Mouse (Mus musculus) neural tube, embryonic 12.5 days (tissue): ENCODE data around the gene Ttpal. TPM values are rescaled to one million over a fixed set of nuclear protein-coding genes. Genes with fewer than 3 reads are reported as not detected.
"Not testable (repeated sequence)": the region's sequence is repeated elsewhere in the genome, so short reads cannot be mapped to it uniquely, and the experiment has no call there.

Experiments used
- ATAC-seq: fragments of 200-750 bp; cut with Nextera tagmentation; 2 replicates; pipeline ENCODE4 v1.8.0; 2017; ENCODE audit warnings: low read depth, mild to moderate bottlenecking, moderate TSS enrichment, moderate library complexity; ENCODE audit not compliant: low FRiP score
- H3K27ac ChIP-seq: fragments of 300-500 bp; sonication (generic); 2 replicates; pipeline ENCODE4 v1.5.1; 2016
- H3K27me3 ChIP-seq: fragments of 300-500 bp; sonication (generic); replicated peaks from 2 replicates; pipeline ENCODE4 v1.6.1; 2016; ENCODE audit warnings: mild to moderate bottlenecking
- H3K36me3 ChIP-seq: fragments of 300-500 bp; sonication (generic); 2 replicates; pipeline ENCODE4 v1.6.1; 2016; ENCODE audit warnings: mild to moderate bottlenecking
- H3K4me1 ChIP-seq: fragments of 300-500 bp; sonication (generic); 2 replicates; pipeline ENCODE4 v1.6.1; 2016
- H3K4me2 ChIP-seq: fragments of 300-500 bp; sonication (generic); replicated peaks from 2 replicates; pipeline ENCODE4 v1.6.1; 2016; ENCODE audit warnings: mild to moderate bottlenecking
- H3K4me3 ChIP-seq: fragments of 300-500 bp; sonication (generic); 2 replicates; pipeline ENCODE4 v1.5.1; 2016
- H3K9ac ChIP-seq: fragments of 300-500 bp; sonication (generic); 2 replicates; pipeline ENCODE4 v1.6.1; 2016; ENCODE audit warnings: mild to moderate bottlenecking
- H3K9me3 ChIP-seq: fragments of 300-500 bp; sonication (generic); 2 replicates; pipeline ENCODE4 v1.6.1; 2016; ENCODE audit warnings: mild to moderate bottlenecking
- WGBS: fragments of 180-500 bp; shearing (Covaris S2); methylation state at CpG from one replicate; pipeline ENCODE4 v1.1.7; 2016; 5-methylcytosine and 5-hydroxymethylcytosine counted together
- polyA plus RNA-seq: library from polyadenylated mRNA; unstranded; fragments of >200 nt; fragmentation: Nextera tagmentation; extraction: Ambion mirVana; gene quantifications from 2 replicates; pipeline ENCODE4 v1.2.1, GENCODE M21; 2016

The Ttpal gene
- polyA plus RNA-seq, 1 experiment from 2014 or later, result 52.5 TPM

DNA sequence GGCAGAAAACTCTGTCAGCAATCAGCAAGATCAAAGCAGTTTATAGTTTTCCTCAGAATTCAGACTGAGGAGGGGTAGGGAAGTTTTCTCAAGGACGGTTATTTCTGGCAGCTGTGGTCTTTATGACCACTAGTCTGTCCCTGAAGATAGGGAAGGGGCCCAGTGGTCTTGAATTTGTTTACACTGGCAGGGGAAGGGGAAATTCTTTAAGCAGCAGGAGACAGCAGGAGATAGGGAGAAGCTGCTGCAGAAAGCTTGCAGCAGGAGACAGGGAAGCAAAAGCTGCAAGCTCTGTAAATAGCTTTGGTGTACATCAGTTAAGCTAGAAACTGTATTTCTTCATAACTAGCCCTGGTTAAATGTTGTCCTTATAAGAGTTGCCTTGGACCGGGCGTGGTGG lies 39.6 kb downstream of the Ttpal start:
- 81% methylated on average over 3 of the region's 3 CpGs for WGBS
- Histone ChIP-seq H3K4me2 (no peak overlapping the region), H3K4me3 (no peak overlapping the region), H3K36me3 (0 out of 2 replicates have a peak, but pooled peaks cover 4% of the 10 kb centered on the region), H3K4me1 (peaks cover 21% of the 10 kb centered on the region), H3K9ac (no peak overlapping the region), H3K9me3 (no peaks in the 10 kb centered on the region), H3K27ac (no peak overlapping the region), H3K27me3 (no peaks in the 10 kb centered on the region)
- ATAC-seq, result no peak

DNA sequence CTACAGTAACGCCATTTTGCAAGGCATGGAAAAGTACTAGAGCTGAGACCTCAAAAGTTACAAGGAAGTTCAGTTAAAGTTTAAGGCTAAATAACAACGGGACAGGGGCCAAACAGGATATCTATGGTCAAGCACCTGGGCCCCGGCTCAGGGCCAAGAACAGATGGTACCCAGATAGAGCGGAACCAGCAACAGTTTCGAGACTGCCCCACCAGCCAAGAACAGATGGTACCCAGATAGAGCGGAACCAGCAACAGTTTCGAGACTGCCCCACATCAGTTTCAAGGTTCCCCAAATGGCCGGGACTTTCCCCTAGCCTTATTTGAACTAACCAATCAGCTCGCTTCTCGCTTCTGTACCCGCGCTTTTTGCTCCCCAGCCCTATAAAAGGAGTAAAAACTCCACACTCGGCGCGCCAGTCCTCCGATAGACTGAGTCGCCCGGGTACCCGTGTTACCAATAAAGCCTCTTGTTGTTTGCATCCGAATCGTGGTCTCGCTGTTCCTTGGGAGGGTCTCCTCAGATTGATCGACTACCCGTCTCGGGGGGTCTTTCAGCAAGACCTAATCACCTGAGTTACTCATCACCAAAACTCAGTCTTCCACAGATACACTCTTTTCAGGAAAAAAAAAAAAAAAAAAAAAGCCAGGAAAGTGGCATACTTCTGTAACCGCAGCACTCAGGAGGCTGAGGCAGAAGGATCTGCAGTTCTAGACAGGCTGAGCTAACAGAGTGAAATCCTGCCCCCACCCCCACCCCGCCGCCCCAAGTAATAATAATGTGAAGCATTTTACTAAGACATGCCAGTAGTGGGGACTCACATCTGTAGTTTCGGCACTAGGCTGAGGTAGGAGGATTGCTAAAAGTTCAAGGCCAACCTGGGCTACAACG lies 40.8 kb downstream of the Ttpal start:
- Histone ChIP-seq H3K4me1 (peaks cover 18% of the 10 kb centered on the region), H3K9ac (no peak overlapping the region), H3K27ac (no peak overlapping the region), H3K9me3 (no peaks in the 10 kb centered on the region), H3K36me3 (0 out of 2 replicates have a peak, but pooled peaks cover 3% of the 10 kb centered on the region), H3K4me3 (peak overlapping the region; percentile 84; the same call in 1 of the 2 replicates), H3K27me3 (no peaks in the 10 kb centered on the region), H3K4me2 (peak overlapping the region; percentile 59)
- 90% methylated on average over 30 of the region's 30 CpGs for WGBS
- ATAC-seq, result no peak

DNA sequence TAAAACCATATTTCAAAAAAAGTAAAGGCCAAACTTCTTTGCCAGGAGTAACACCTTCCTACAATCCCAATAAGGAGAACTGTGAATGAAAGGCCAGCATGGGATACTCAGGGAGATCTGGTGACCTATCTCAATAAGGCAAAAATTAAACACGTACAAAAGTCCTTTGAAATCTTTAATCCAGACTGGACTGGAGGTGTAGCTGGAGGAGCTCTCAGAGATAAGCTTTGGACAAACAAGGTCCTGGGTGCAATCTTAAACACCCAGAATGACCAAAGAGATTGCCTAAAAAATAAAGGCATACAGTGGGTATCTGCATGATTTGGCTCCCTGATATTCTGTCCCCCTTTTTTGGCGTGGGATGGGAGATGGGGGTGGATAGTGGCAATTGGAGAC lies 41.5 kb downstream of the Ttpal start:
- WGBS, result 77% methylated on average over 2 of the region's 2 CpGs
- Histone ChIP-seq H3K4me2 (peak overlapping the region; percentile 59), H3K27ac (no peak overlapping the region)

DNA sequence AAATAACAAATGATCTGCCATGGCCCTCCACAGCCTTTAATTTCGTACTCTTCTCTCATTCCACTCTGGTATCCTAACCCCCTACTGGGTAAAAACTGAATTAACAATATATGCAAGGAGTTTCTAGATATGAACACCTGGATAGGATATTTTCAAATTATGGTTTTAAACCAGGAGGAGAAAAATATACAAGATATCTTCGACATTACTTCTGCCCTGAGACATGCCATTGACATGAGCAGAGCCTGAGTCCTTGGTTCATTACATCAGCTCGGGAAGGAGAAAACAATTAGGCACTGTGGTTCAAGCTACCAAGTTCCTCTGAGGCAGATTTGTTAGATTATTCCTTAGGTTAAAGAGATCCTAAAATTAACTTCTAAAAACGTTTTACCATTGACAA lies 41.9 kb downstream of the Ttpal start:
- H3K36me3 ChIP-seq, result no peaks in the 10 kb centered on the region
- H3K9ac ChIP-seq, result peak overlapping the region; percentile 94
- H3K9me3 ChIP-seq, result no peaks in the 10 kb centered on the region
- 11% methylated on average over 4 of the region's 4 CpGs for WGBS
- no peak for ATAC-seq
- H3K4me3 ChIP-seq, result peak overlapping the region; percentile 84
- H3K27me3 ChIP-seq, result no peaks in the 10 kb centered on the region
- H3K4me1 ChIP-seq, result peaks cover 18% of the 10 kb centered on the region
- peak overlapping the region; percentile 59 for H3K4me2 ChIP-seq
- no peak overlapping the region for H3K27ac ChIP-seq

More for the DNA sequence above, 41.5 kb downstream of the Ttpal start:
- ATAC-seq, result no peak
- H3K4me3 ChIP-seq, result peak overlapping the region; percentile 84; the same call in 1 of the 2 replicates
- H3K36me3 ChIP-seq, result 0 out of 2 replicates have a peak, but pooled peaks cover 2% of the 10 kb centered on the region
- H3K9me3 ChIP-seq, result no peaks in the 10 kb centered on the region
- no peaks in the 10 kb centered on the region for H3K27me3 ChIP-seq
- peaks cover 18% of the 10 kb centered on the region for H3K4me1 ChIP-seq
- H3K9ac ChIP-seq, result peak overlapping the region; percentile 94

DNA sequence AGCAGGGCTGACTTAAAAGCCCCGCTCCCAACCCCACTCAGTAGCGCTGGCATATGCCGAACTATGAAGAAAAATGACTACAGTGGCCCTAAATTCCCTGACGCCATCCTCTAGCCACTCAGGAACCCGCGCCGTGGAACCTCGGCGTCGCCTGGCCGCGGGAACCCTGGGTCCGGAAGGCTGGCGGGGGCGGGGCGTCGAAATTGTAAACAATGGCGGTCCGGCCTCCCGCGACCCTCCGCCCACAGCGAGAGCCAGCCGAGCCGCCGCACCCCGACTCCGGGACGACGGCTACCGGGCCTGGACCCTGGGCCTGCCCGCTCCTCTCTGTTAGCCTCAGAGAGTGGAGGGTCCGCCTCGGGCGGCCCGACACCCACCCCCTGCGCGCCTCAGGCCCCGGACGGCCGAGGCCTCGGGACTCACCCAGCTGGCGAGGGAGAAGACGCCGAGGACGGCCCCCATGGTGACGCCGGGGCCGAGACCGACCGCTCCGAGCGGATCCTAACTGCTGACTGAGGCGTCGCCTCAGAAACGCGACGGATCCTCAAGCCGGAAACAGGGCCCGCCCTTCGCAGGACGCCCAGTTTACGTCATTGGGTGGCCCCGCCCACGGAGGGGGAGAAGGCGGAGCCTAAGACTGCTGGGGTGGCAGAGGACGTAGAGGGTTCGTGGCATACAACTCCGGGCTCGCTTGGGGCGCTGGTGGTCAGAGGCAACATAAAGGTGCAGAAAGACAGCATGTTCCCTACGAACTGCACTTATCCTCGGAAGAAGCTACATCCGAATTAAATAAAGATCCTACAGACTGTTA lies 42.7 kb downstream of the Ttpal start, which contains the start of gene Serinc3:
TSS of gene Serinc3 (minus strand) at position 557 of the 811 bp plus-strand sequence.
- peak within 1 kb of the TSS; percentile 59 for H3K4me2 ChIP-seq
- no peaks in the 10 kb centered on the region for H3K36me3 ChIP-seq
- peaks cover 18% of the 10 kb centered on the region for H3K4me1 ChIP-seq
- H3K9ac ChIP-seq, result peak within 1 kb of the TSS; percentile 94
- ATAC-seq, result peak; percentile 97
- WGBS, result under 1% methylated on average over 74 of the region's 74 CpGs
- H3K9me3 ChIP-seq, result no peaks in the 10 kb centered on the region
- peak within 1 kb of the TSS; percentile 84 for H3K4me3 ChIP-seq
- H3K27ac ChIP-seq, result peak within 1 kb of the TSS; percentile 99
- no peaks in the 10 kb centered on the region for H3K27me3 ChIP-seq

DNA sequence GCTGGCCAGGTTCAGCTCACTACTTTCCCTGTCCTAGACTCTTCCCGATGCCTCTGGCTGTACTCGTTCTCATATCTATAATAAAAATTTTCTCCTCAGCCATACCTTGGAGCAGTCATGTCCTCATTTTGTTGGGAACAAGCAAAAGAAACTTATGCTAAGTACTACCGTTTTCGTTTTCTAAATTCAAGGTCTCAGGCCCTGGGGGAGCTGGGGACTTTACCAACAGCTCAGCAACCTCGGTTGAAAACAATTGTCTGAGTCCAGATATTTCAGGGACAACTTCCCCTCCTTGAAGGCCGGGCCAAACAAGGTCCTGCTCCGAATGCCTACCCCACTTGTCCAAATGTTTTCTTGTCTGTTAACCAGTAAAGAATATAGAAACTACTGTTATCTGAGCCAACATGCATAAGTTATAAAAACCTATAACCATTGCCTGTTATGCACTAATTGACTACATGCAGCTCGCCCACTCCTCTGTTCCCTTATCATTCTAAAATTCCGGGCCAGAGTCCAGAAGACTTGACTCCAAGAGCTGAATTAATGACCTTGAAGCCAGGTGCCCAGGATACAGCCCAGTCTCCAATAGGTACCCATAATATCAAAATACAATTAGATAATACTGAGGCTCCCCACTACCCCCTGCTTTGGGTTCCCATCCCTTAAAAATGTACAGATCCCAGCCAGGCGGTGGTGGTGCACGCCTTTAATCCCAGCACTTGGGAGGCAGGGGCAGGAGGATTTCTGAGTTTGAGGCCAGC lies 43.8 kb downstream of the Ttpal start:
- no peak overlapping the region for H3K4me2 ChIP-seq
- no peak overlapping the region for H3K27ac ChIP-seq
- WGBS, result 84% methylated on average over 11 of the region's 11 CpGs
- H3K9ac ChIP-seq, result no peak overlapping the region
- H3K36me3 ChIP-seq, result no peaks in the 10 kb centered on the region
- no peaks in the 10 kb centered on the region for H3K27me3 ChIP-seq
- 0 out of 2 replicates have a peak, but pooled peaks cover 8% of the 10 kb centered on the region for H3K9me3 ChIP-seq
- no peak for ATAC-seq
- peaks cover 18% of the 10 kb centered on the region for H3K4me1 ChIP-seq
- no peak overlapping the region for H3K4me3 ChIP-seq

DNA sequence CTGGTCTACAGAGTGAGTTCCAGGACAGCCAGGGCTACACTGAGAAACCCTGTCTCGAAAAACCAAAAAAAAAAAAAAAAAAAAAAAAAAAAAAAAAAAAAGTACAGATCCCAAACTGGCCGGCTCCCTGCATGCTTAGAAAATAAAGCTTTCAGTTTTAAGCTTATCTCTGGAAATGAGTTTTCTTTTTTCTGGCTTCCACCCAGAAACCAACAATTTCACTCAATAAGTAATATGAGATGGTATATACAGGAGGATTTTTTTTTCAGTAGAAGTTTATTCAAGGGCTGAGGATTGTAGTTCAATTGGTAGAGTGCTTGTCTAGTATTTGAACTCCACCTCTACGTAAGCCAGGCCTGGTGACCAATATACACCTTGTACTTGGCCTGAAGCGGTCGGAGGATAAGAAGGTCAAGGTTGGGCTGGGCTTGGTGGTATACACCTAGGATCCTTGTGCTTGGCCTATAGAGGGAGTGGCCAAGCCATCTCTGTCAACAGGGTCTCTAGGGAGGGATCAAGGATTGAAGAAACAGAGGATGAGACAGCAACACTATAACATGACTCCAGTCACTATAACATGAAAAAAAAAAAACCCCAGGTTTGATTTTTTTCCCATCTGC lies 44.5 kb downstream of the Ttpal start:
- Histone ChIP-seq H3K9ac (no peak overlapping the region), H3K27ac (no peak overlapping the region), H3K36me3 (no peaks in the 10 kb centered on the region), H3K4me3 (no peak overlapping the region), H3K9me3 (0 out of 2 replicates have a peak, but pooled peaks cover 8% of the 10 kb centered on the region), H3K4me2 (no peak overlapping the region), H3K27me3 (no peaks in the 10 kb centered on the region), H3K4me1 (peaks cover 18% of the 10 kb centered on the region)
- 91% methylated on average over 5 of the region's 5 CpGs for WGBS
- no peak for ATAC-seq

DNA sequence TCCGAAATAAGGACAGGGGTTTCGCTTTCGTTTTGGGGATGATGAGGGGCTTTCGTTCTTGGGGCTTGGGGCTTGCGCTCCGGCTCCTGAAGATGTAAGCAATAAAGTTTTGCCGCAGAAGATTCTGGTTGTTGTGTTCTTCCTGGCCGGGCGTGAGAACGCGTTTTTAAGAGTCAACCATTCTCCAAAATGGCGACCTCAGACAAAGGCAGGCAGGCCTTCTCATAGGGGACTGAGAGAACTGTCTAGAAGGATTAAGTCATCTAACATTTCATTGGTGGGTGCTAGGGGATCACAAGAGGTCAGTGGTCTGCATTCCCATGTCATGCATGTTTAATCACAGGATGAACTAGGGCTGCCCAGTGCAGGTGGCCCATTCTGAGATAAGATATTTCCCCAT lies 53.6 kb downstream of the Ttpal start:
- not testable (repeated sequence) for ATAC-seq, H3K27me3 ChIP-seq, H3K9me3 ChIP-seq, H3K4me3 ChIP-seq, H3K4me2 ChIP-seq, H3K36me3 ChIP-seq, H3K27ac ChIP-seq, H3K9ac ChIP-seq
- WGBS, result 96% methylated on average over 9 of the region's 12 CpGs
- H3K4me1 ChIP-seq, result peaks cover 13% of the 10 kb centered on the region

DNA sequence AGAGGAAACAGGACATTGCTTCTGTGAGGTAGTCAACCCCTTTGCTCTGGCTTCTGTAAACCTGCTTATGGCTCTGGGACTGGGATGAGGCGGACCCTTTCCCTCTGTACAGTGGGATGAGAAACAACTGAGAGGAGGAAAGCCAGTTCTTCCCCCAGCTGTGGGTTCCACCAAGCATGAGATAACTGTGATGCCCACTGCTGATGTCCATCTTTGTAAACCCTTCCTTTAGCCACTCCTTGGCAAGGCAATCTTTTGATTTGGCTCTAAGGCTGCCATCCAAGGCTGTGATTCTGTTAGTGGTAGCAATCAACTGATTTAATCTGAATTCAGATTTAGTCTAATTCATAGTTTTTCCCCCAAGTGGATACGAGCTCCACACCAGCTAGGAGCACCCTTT lies 55.4 kb downstream of the Ttpal start:
- Histone ChIP-seq H3K4me1 (peaks cover 17% of the 10 kb centered on the region), H3K4me3 (no peak overlapping the region), H3K27ac (no peak overlapping the region), H3K9ac (no peak overlapping the region), H3K36me3 (no peaks in the 10 kb centered on the region), H3K9me3 (no peaks in the 10 kb centered on the region), H3K4me2 (no peak overlapping the region), H3K27me3 (no peaks in the 10 kb centered on the region)
- no peak for ATAC-seq
- WGBS, result 92% methylated on average over 2 of the region's 2 CpGs

DNA sequence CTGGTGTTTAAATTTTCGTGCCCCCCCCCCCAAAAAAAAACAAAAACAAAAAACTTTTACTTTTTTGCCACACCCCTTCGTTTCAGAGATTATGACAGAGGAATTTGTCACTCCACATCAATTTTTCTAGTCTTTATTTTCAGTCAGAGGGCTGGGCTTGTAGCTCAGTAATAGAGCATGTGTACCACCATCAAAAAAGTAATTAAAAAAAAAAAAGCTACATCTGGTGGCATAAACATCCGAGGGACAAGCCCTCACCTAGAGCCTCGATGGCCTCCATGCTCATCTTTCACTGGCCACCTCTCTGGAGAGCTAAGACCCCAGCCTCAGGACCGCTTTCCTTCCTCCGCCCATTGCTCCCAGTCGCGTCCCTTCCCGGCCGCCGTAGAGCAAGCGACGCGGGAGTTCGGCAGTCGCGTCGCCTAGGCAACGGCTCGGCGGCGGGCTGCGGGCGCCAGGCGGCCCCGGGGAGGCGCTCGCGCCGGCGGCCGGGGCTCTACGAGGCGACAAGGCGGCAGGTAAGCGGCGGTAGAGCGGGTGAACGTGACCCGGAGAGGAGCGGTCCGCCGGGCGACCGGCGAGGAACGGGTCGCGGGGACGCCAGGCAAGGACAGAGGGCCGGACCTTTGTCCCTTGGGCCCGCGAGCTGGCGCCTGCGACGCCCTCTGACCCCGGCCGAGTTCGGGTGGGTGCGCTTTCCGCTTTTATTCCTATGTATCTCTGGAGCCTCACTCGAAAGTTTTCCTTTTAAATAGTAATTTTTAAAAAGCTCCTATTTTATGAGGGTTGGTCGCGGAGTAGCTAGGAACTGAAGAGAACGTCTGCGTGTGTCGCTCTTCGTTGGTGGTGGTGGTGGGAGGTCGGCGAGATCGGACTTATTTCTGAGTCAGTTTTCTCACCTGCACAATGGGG lies 56.1 kb downstream of the Ttpal start, which contains the start of gene Pkig:
TSS of gene Pkig (plus strand) at position 412 of the 912 bp plus-strand sequence.
- H3K36me3 ChIP-seq, result no peaks in the 10 kb centered on the region
- peak; percentile 92 for ATAC-seq

More for the DNA sequence above, 56.1 kb downstream of the Ttpal start, which contains the start of gene Pkig:
- Histone ChIP-seq H3K27me3 (no peaks in the 10 kb centered on the region), H3K4me1 (peaks cover 17% of the 10 kb centered on the region), H3K4me3 (peak within 1 kb of the TSS; percentile 82), H3K9ac (peak within 1 kb of the TSS; percentile 78), H3K9me3 (no peaks in the 10 kb centered on the region), H3K27ac (no peak within 1 kb of the TSS), H3K4me2 (peak within 1 kb of the TSS; percentile 59)
- WGBS, result under 1% methylated on average over 71 of the region's 71 CpGs
